Mouse (Mus musculus): ENCODE results near the gene Rimklb. TPM values are rescaled to one million over a fixed set of nuclear protein-coding genes. Genes with fewer than 3 reads are reported as not detected.
A peak's percentile ranks its signal among the peaks of the same experiment; 100 is the strongest.
"Not testable (repeated sequence)": the region's sequence is repeated elsewhere in the genome, so short reads cannot be mapped to it uniquely, and the experiment has no call there.

The Rimklb gene
- total RNA-seq (2014; rRNA removed) (134 and 164 TPM in 2 replicates), polyA plus RNA-seq (2015; fragmentation: Nextera tagmentation; extraction: Ambion mirVana) (114 and 120 TPM in 2 replicates)

- Histone ChIP-seq H3K4me1 (ENCODE audit: insufficient read depth, low read length) (0 out of 2 replicates have a peak, but pooled peaks cover 3% of the 10 kb centered on the region), H3K36me3 (ENCODE audit: insufficient read depth, low read length) (no peaks in the 10 kb centered on the region), H3K27me3 (ENCODE audit: insufficient read depth, low read length) (no peaks in the 10 kb centered on the region), H3K9me3 (ENCODE audit: low read length) (no peaks in the 10 kb centered on the region), H3K4me2 (ENCODE audit: low read depth, low read length, poor library complexity, severe bottlenecking) (no peak within 1 kb of the TSS), H3K27ac (ENCODE audit: low read depth, low read length) (no peak within 1 kb of the TSS), H3K4me3 (ENCODE audit: low read depth, low read length) (no peak within 1 kb of the TSS), H3K9ac (replicated peaks; ENCODE audit: low read length, poor library complexity, severe bottlenecking) (no peak within 1 kb of the TSS)
- no peak for DNase-seq (ENCODE audit: low spot score)
- 56% methylated on average over 5 of the region's 5 CpGs for WGBS
- no peak for ATAC-seq (ENCODE audit: low FRiP score)
- TF ChIP-seq CTCF (IDR thresholded peaks at IDR 0.05) = no peak
These were observed at the start of gene Rimklb for GRCm38 (mm10) chr6:122498661-122499060. Gene Rimklb (minus strand): TSS chr6:122498761.

GRCm38 (mm10) chr6:122545948-122546347, 47.4 kb upstream of the Rimklb start:
- Histone ChIP-seq H3K36me3 (ENCODE audit: insufficient read depth, low read length) (no peaks in the 10 kb centered on the region), H3K9ac (replicated peaks; ENCODE audit: low read length, poor library complexity, severe bottlenecking) (no peak overlapping the region), H3K4me3 (ENCODE audit: low read depth, low read length) (no peak overlapping the region), H3K27ac (ENCODE audit: low read depth, low read length) (no peak overlapping the region), H3K4me1 (ENCODE audit: insufficient read depth, low read length) (no peaks in the 10 kb centered on the region), H3K9me3 (ENCODE audit: low read length) (no peaks in the 10 kb centered on the region), H3K27me3 (ENCODE audit: insufficient read depth, low read length) (no peaks in the 10 kb centered on the region), H3K4me2 (ENCODE audit: low read depth, low read length, poor library complexity, severe bottlenecking) (no peak overlapping the region)
- DNase-seq (ENCODE audit: low spot score) = no peak
- no peak for TF ChIP-seq CTCF (IDR thresholded peaks at IDR 0.05)
- no peak for ATAC-seq (ENCODE audit: low FRiP score)
- WGBS = 83% methylated on average over 10 of the region's 10 CpGs

GRCm38 (mm10) chr6:122545289-122545882, 46.8 kb upstream of the Rimklb start:
- H3K9ac ChIP-seq (replicated peaks; ENCODE audit: low read length, poor library complexity, severe bottlenecking) = no peak overlapping the region
- no peak for DNase-seq (ENCODE audit: low spot score)
- WGBS = 77% methylated on average over 9 of the region's 9 CpGs
- H3K36me3 ChIP-seq (ENCODE audit: insufficient read depth, low read length) = no peaks in the 10 kb centered on the region
- H3K27ac ChIP-seq (ENCODE audit: low read depth, low read length) = no peak overlapping the region
- H3K4me1 ChIP-seq (ENCODE audit: insufficient read depth, low read length) = no peaks in the 10 kb centered on the region
- no peak overlapping the region for H3K4me2 ChIP-seq (ENCODE audit: low read depth, low read length, poor library complexity, severe bottlenecking)
- H3K4me3 ChIP-seq (ENCODE audit: low read depth, low read length) = no peak overlapping the region
- no peak for TF ChIP-seq CTCF (IDR thresholded peaks at IDR 0.05)
- no peaks in the 10 kb centered on the region for H3K27me3 ChIP-seq (ENCODE audit: insufficient read depth, low read length)
- no peak for ATAC-seq (ENCODE audit: low FRiP score)
- H3K9me3 ChIP-seq (ENCODE audit: low read length) = no peaks in the 10 kb centered on the region

- TF ChIP-seq CTCF (IDR thresholded peaks at IDR 0.05) = no peak
- ATAC-seq (ENCODE audit: low FRiP score) (peak; percentile 47; the same call in 1 of the 2 replicates), DNase-seq (ENCODE audit: low spot score) (no peak)
- Histone ChIP-seq H3K4me2 (ENCODE audit: low read depth, low read length, poor library complexity, severe bottlenecking) (no peak overlapping the region), H3K4me3 (ENCODE audit: low read depth, low read length) (no peak overlapping the region), H3K27me3 (ENCODE audit: insufficient read depth, low read length) (no peaks in the 10 kb centered on the region), H3K36me3 (ENCODE audit: insufficient read depth, low read length) (no peaks in the 10 kb centered on the region), H3K9me3 (ENCODE audit: low read length) (no peaks in the 10 kb centered on the region), H3K9ac (replicated peaks; ENCODE audit: low read length, poor library complexity, severe bottlenecking) (no peak overlapping the region), H3K4me1 (ENCODE audit: insufficient read depth, low read length) (no peaks in the 10 kb centered on the region), H3K27ac (ENCODE audit: low read depth, low read length) (no peak overlapping the region)
- 94% methylated on average over 1 of the region's 1 CpGs for WGBS
These were observed 46.1 kb upstream of the Rimklb start for GRCm38 (mm10) chr6:122544672-122545071.

- H3K4me1 ChIP-seq (ENCODE audit: insufficient read depth, low read length) = no peaks in the 10 kb centered on the region
- H3K27ac ChIP-seq (ENCODE audit: low read depth, low read length) = no peak overlapping the region
- no peak overlapping the region for H3K4me2 ChIP-seq (ENCODE audit: low read depth, low read length, poor library complexity, severe bottlenecking)
- no peak overlapping the region for H3K4me3 ChIP-seq (ENCODE audit: low read depth, low read length)
- no peak for DNase-seq (ENCODE audit: low spot score)
- no peaks in the 10 kb centered on the region for H3K27me3 ChIP-seq (ENCODE audit: insufficient read depth, low read length)
- no peaks in the 10 kb centered on the region for H3K36me3 ChIP-seq (ENCODE audit: insufficient read depth, low read length)
- no peak for ATAC-seq (ENCODE audit: low FRiP score)
- WGBS = 86% methylated on average over 5 of the region's 5 CpGs
- no peak overlapping the region for H3K9ac ChIP-seq (replicated peaks; ENCODE audit: low read length, poor library complexity, severe bottlenecking)
- no peak for TF ChIP-seq CTCF (IDR thresholded peaks at IDR 0.05)
- no peaks in the 10 kb centered on the region for H3K9me3 ChIP-seq (ENCODE audit: low read length)
These were observed 45.0 kb upstream of the Rimklb start for GRCm38 (mm10) chr6:122543574-122543973.

- not testable (repeated sequence) for H3K4me3 ChIP-seq (ENCODE audit: low read depth, low read length); H3K27ac ChIP-seq (ENCODE audit: low read depth, low read length); H3K9me3 ChIP-seq (ENCODE audit: low read length); H3K9ac ChIP-seq (replicated peaks; ENCODE audit: low read length, poor library complexity, severe bottlenecking); H3K36me3 ChIP-seq (ENCODE audit: insufficient read depth, low read length); H3K4me1 ChIP-seq (ENCODE audit: insufficient read depth, low read length); ATAC-seq (ENCODE audit: low FRiP score); H3K27me3 ChIP-seq (ENCODE audit: insufficient read depth, low read length); DNase-seq (ENCODE audit: low spot score); H3K4me2 ChIP-seq (ENCODE audit: low read depth, low read length, poor library complexity, severe bottlenecking)
- WGBS = 82% methylated on average over 5 of the region's 5 CpGs
These were observed 43.9 kb upstream of the Rimklb start for GRCm38 (mm10) chr6:122542459-122542858.
